8 mouse cellular contexts compared by ENCODE assay signal in genomic region chr8:35123196-35123621, GRCm38 (mm10).
A peak's percentile ranks its signal among the peaks of the same experiment; 100 is the strongest.
DNase-seq lines count a peak whose midpoint lies in the region; ATAC-seq and TF ChIP-seq lines count a peak whose summit lies in the region.

No protein-coding gene starts in this region.

- H3K9me3 ChIP-seq in midbrain, embryonic 16.5 days (replicated peaks; ENCODE audit: control insufficient read depth, low read length, poor library complexity, severe bottlenecking), result no peaks in the 10 kb centered on the region
- H3K9me3 ChIP-seq in stomach, postnatal 0 days (ENCODE audit: control insufficient read depth, low read length), result no peaks in the 10 kb centered on the region

- WGBS in liver, adult 2 months, result 24% methylated on average over 14 of the region's 14 CpGs
- 1% methylated on average over 14 of the region's 14 CpGs for WGBS in midbrain, embryonic 16.5 days
- WGBS in stomach, postnatal 0 days, result 12% methylated on average over 14 of the region's 14 CpGs

- peak; percentile 71; the same call in 1 of the 2 replicates for ATAC-seq in midbrain, embryonic 16.5 days
- no peak for ATAC-seq in stomach, postnatal 0 days (ENCODE audit: low FRiP score, low TSS enrichment)

- peak overlapping the region; percentile 52 for H3K4me2 ChIP-seq in midbrain, embryonic 16.5 days (ENCODE audit: low read length)
- H3K4me2 ChIP-seq in stomach, postnatal 0 days (replicated peaks; ENCODE audit: low read depth), result peak overlapping the region; percentile 45

- no peaks in the 10 kb centered on the region for H3K79me2 ChIP-seq in liver, adult 2 months (ENCODE audit: control insufficient read depth, insufficient read depth, low read length)

- no peak for TF ChIP-seq POLR2A in liver, adult 2 months (IDR thresholded peaks at IDR 0.05; ENCODE audit: extremely low read depth, insufficient read depth, low read length)

- no peak for TF ChIP-seq CTCF in liver, adult 2 months (IDR thresholded peaks at IDR 0.05; ENCODE audit: low read depth, low read length)
- TF ChIP-seq CTCF in stomach, postnatal 0 days (IDR thresholded peaks at IDR 0.05; ENCODE audit: low read depth), result no peak

- H3K4me1 ChIP-seq in liver, adult 2 months (ENCODE audit: control insufficient read depth, insufficient read depth, low read length), result peaks cover 5% of the 10 kb centered on the region
- peaks cover 8% of the 10 kb centered on the region for H3K4me1 ChIP-seq in midbrain, embryonic 16.5 days (ENCODE audit: control insufficient read depth, insufficient read depth, low read length)
- H3K4me1 ChIP-seq in stomach, postnatal 0 days (replicated peaks; ENCODE audit: control insufficient read depth, insufficient read depth), result 0 out of 2 replicates have a peak, but pooled peaks cover 2% of the 10 kb centered on the region

- H3K36me3 ChIP-seq in liver, adult 2 months (ENCODE audit: control insufficient read depth, insufficient read depth, low read length), result no peaks in the 10 kb centered on the region
- no peaks in the 10 kb centered on the region for H3K36me3 ChIP-seq in midbrain, embryonic 16.5 days (ENCODE audit: control insufficient read depth, insufficient read depth, low read length)
- H3K36me3 ChIP-seq in stomach, postnatal 0 days (ENCODE audit: control insufficient read depth, insufficient read depth, low read length), result no peaks in the 10 kb centered on the region

- TF ChIP-seq EP300 in stomach, postnatal 0 days (optimal IDR thresholded peaks at IDR 0.05), result no peak

- H3K4me3 ChIP-seq in liver, adult 2 months (ENCODE audit: insufficient read depth, low read depth, low read length), result no peak overlapping the region
- H3K4me3 ChIP-seq in midbrain, embryonic 16.5 days (ENCODE audit: low read depth, low read length), result peak overlapping the region; percentile 13
- H3K4me3 ChIP-seq in stomach, postnatal 0 days (ENCODE audit: low read depth, low read length), result peak overlapping the region; percentile 15; the same call in 1 of the 2 replicates

- H3K27ac ChIP-seq in liver, adult 2 months (replicated peaks; ENCODE audit: insufficient read depth, low read depth, low read length), result no peak overlapping the region
- no peak overlapping the region for H3K27ac ChIP-seq in midbrain, embryonic 16.5 days (ENCODE audit: low read length)
- H3K27ac ChIP-seq in stomach, postnatal 0 days (replicated peaks), result no peak overlapping the region

- peak; percentile 24 to 37 for DNase-seq in adrenal gland, postnatal 36 days
- no peak for DNase-seq in adrenal gland, adult 18-20 months (ENCODE audit: low spot score in 2 of 2)
- peak; percentile 24 to 35 for DNase-seq in cerebellum, postnatal 14 days
- DNase-seq in heart, adult 9 months (ENCODE audit: low spot score in 2 of 2), result peak; percentile 22 to 23
- peak; percentile 19 for DNase-seq in kidney, adult 11 months
- peak; percentile 46 for DNase-seq in liver, adult 2 months (ENCODE audit: extremely low read depth, low read depth, low spot score)
- peak; percentile 29 for DNase-seq in stomach, postnatal 0 days (ENCODE audit: low spot score)

- no peak overlapping the region for H3K9ac ChIP-seq in liver, adult 2 months (ENCODE audit: low read depth, low read length)
- no peak overlapping the region; the same call in 1 of the 2 replicates for H3K9ac ChIP-seq in midbrain, embryonic 16.5 days (ENCODE audit: low read depth, low read length)
- no peak overlapping the region for H3K9ac ChIP-seq in stomach, postnatal 0 days (ENCODE audit: low read length)

- H3K27me3 ChIP-seq in liver, adult 2 months (ENCODE audit: control insufficient read depth, insufficient read depth, low read length), result no peaks in the 10 kb centered on the region
- no peaks in the 10 kb centered on the region for H3K27me3 ChIP-seq in midbrain, embryonic 16.5 days (ENCODE audit: control insufficient read depth, insufficient read depth, low read depth, low read length)
- H3K27me3 ChIP-seq in stomach, postnatal 0 days (ENCODE audit: control insufficient read depth, insufficient read depth, low read length), result no peaks in the 10 kb centered on the region

Comparison
In these comparisons a context has a peak if more than half of its experiments do, and no peak if none do; other contexts are left out.
1. DNase-seq: peak in adrenal gland, postnatal 36 days (2 of 2), cerebellum, postnatal 14 days (2 of 2), heart, adult 9 months (2 of 2), kidney, adult 11 months (single experiment), liver, adult 2 months (single experiment) and stomach, postnatal 0 days (single experiment); none in adrenal gland, adult 18-20 months (0 of 2).